Mouse (Mus musculus) bone marrow, adult 2 months (tissue): ENCODE measurements around the gene Pms1.

ENCODE experiments used
- CTCF ChIP-seq: fragments of 200-500 bp; IDR thresholded peaks from 2 replicates; pipeline ENCODE4 v1.5.1; 2011; ENCODE audit warnings: low read length, control low read depth; ENCODE audit not compliant: control insufficient read depth, insufficient read depth
- POLR2A ChIP-seq: fragments of 200-500 bp; IDR thresholded peaks from 2 replicates; pipeline ENCODE4 v1.6.1; 2011; ENCODE audit warnings: low read depth, mild to moderate bottlenecking, control low read depth, low read length, borderline replicate concordance; ENCODE audit not compliant: control insufficient read depth

- TF ChIP-seq CTCF (no peak), POLR2A (no peak)
These were observed 95.1 kb downstream of the Pms1 start for GRCm38 (mm10) chr1:53201630-53202199.
